Mouse (Mus musculus) CH12.LX (cell line): Measurements from ENCODE around the gene Sh3rf1. TPM values are rescaled to one million over a fixed set of nuclear protein-coding genes. Genes with fewer than 3 reads are reported as not detected.

Source experiments
- DNase-seq: peaks from one replicate; pipeline ENCODE4 v3.0.0-alpha.2; 2013; ENCODE audit errors: extremely low read depth
- H3K27ac ChIP-seq: 2 replicates; pipeline ENCODE4 v1.5.1; 2012; ENCODE audit warnings: low read depth, mild to moderate bottlenecking, control low read depth, moderate library complexity; ENCODE audit not compliant: insufficient read depth
- H3K27me3 ChIP-seq: replicated peaks from 2 replicates; pipeline ENCODE3; 2012; ENCODE audit warnings: inconsistent platforms
- H3K36me3 ChIP-seq, 2 experiments: replicated peaks in 1 of 2; 2 replicates each; pipeline versions ENCODE3 to v1.6.1; 2012; ENCODE audit warnings: inconsistent platforms in 1 of 2, low read length in 1 of 2, mild to moderate bottlenecking in 1 of 2, mixed read lengths in 1 of 2, moderate library complexity in 1 of 2; ENCODE audit not compliant: control insufficient read depth in 1 of 2, insufficient read depth in 1 of 2
- H3K4me1 ChIP-seq, 2 experiments: 2 replicates each; pipeline ENCODE4 v1.6.1; 2012; ENCODE audit warnings: inconsistent platforms in 1 of 2, moderate library complexity in 1 of 2; ENCODE audit not compliant: insufficient read depth in 2 of 2, control insufficient read depth in 1 of 2
- H3K4me2 ChIP-seq: 2 replicates; pipeline ENCODE4 v1.6.1; 2012; ENCODE audit warnings: low read depth, mild to moderate bottlenecking, control low read depth; ENCODE audit not compliant: poor library complexity, insufficient read depth, severe bottlenecking
- H3K4me3 ChIP-seq, 3 experiments: fragments of 150-350 bp in 1 of 3; sonication (generic) in 1 of 3; replicated peaks in 1 of 3; 2 replicates each; pipeline versions ENCODE3 to v1.5.1; 2011 to 2012; ENCODE audit warnings: low read depth in 2 of 3, low read length in 2 of 3, mild to moderate bottlenecking in 2 of 3, moderate library complexity in 2 of 3, control low read depth in 1 of 3, improper control_type of control experiment in 1 of 3, inconsistent platforms in 1 of 3, mixed read lengths in 1 of 3; ENCODE audit not compliant: poor library complexity in 1 of 3
- H3K79me2 ChIP-seq: replicated peaks from 2 replicates; pipeline ENCODE4 v1.6.1; 2012; ENCODE audit warnings: mild to moderate bottlenecking, moderate library complexity; ENCODE audit not compliant: control insufficient read depth, poor library complexity, insufficient read depth, severe bottlenecking; ENCODE audit errors: extremely low read depth
- H3K9ac ChIP-seq: 2 replicates; pipeline ENCODE4 v1.6.1; 2012; ENCODE audit warnings: low read depth, mild to moderate bottlenecking, control low read depth, moderate library complexity; ENCODE audit not compliant: insufficient read depth
- H3K9me3 ChIP-seq: replicated peaks from 2 replicates; pipeline ENCODE3; 2012; ENCODE audit warnings: low read length, inconsistent platforms, mixed read lengths
- BHLHE40 ChIP-seq: IDR thresholded peaks from 2 replicates; pipeline ENCODE4 v1.6.1; 2011; ENCODE audit warnings: mild to moderate bottlenecking, low read depth, low read length, improper control_type of control experiment
- CHD1 ChIP-seq: IDR thresholded peaks from 2 replicates; pipeline ENCODE4 v1.6.1; 2012; ENCODE audit warnings: low read depth, low read length, improper control_type of control experiment, inconsistent platforms
- CHD2 ChIP-seq: IDR thresholded peaks from 2 replicates; pipeline ENCODE4 v1.6.1; 2011; ENCODE audit warnings: low read length, improper control_type of control experiment
- CTCF ChIP-seq, 2 experiments: IDR thresholded peaks in 1 of 2; conservative IDR thresholded peaks in 1 of 2; 2 replicates each; pipeline ENCODE4 v1.5.1; 2011 to 2012; ENCODE audit warnings: low read depth in 2 of 2, low read length in 2 of 2, improper control_type of control experiment in 1 of 2, inconsistent platforms in 1 of 2, mild to moderate bottlenecking in 1 of 2, moderate library complexity in 1 of 2
- E2F4 ChIP-seq: IDR thresholded peaks from 2 replicates; pipeline ENCODE4 v1.6.1; 2011; ENCODE audit warnings: low read depth, low read length, improper control_type of control experiment; ENCODE audit not compliant: insufficient replicate concordance
- ELF1 ChIP-seq: IDR thresholded peaks from 2 replicates; pipeline ENCODE4 v1.6.1; 2014; ENCODE audit warnings: low read depth, mild to moderate bottlenecking, inconsistent platforms, low read length, improper control_type of control experiment
- GABPA ChIP-seq: IDR thresholded peaks from 2 replicates; pipeline ENCODE4 v1.6.1; 2012; ENCODE audit warnings: low read depth, low read length, improper control_type of control experiment, inconsistent platforms; ENCODE audit not compliant: insufficient replicate concordance
- HCFC1 ChIP-seq: IDR thresholded peaks from 2 replicates; pipeline ENCODE4 v1.6.1; 2012; ENCODE audit warnings: low read depth, mild to moderate bottlenecking, inconsistent platforms, low read length, improper control_type of control experiment
- IRF4 ChIP-seq: IDR thresholded peaks from 2 replicates; pipeline ENCODE4 v1.6.1; 2014; ENCODE audit warnings: low read depth, mild to moderate bottlenecking, inconsistent platforms, low read length, improper control_type of control experiment
- JUND ChIP-seq: conservative IDR thresholded peaks from 2 replicates; pipeline ENCODE4 v1.6.1; 2011; ENCODE audit warnings: low read depth, low read length, improper control_type of control experiment
- KAT2A ChIP-seq: IDR thresholded peaks from 2 replicates; pipeline ENCODE4 v1.6.1; 2012; ENCODE audit warnings: low read length, improper control_type of control experiment, inconsistent platforms; ENCODE audit not compliant: insufficient replicate concordance
- MAFK ChIP-seq: IDR thresholded peaks from 2 replicates; pipeline ENCODE4 v1.6.1; 2011; ENCODE audit warnings: low read length, improper control_type of control experiment; ENCODE audit not compliant: insufficient replicate concordance
- MAX ChIP-seq: IDR thresholded peaks from 2 replicates; pipeline ENCODE4 v1.6.1; 2011; ENCODE audit warnings: low read length, improper control_type of control experiment
- MAZ ChIP-seq: IDR thresholded peaks from 2 replicates; pipeline ENCODE4 v1.6.1; 2012; ENCODE audit warnings: low read depth, mild to moderate bottlenecking, inconsistent platforms, low read length, improper control_type of control experiment, moderate library complexity
- MEF2A ChIP-seq: IDR thresholded peaks from 2 replicates; pipeline ENCODE4 v1.6.1; 2014; ENCODE audit warnings: low read depth, mild to moderate bottlenecking, inconsistent platforms, low read length, improper control_type of control experiment, borderline replicate concordance
- MXI1 ChIP-seq: IDR thresholded peaks from 2 replicates; pipeline ENCODE4 v1.6.1; 2011; ENCODE audit warnings: mild to moderate bottlenecking, low read depth, low read length, improper control_type of control experiment
- NRF1 ChIP-seq: IDR thresholded peaks from 2 replicates; pipeline ENCODE4 v1.6.1; 2014; ENCODE audit warnings: low read depth, mild to moderate bottlenecking, inconsistent platforms, low read length, improper control_type of control experiment, moderate library complexity
- SIN3A ChIP-seq: IDR thresholded peaks from 2 replicates; pipeline ENCODE4 v1.6.1; 2012; ENCODE audit warnings: low read length, improper control_type of control experiment, inconsistent platforms
- SMC3 ChIP-seq: IDR thresholded peaks from 2 replicates; pipeline ENCODE4 v1.6.1; 2011; ENCODE audit warnings: low read depth, low read length, improper control_type of control experiment
- TCF12 ChIP-seq: IDR thresholded peaks from 2 replicates; pipeline ENCODE4 v1.6.1; 2014; ENCODE audit warnings: low read depth, mild to moderate bottlenecking, inconsistent platforms, low read length, improper control_type of control experiment
- UBTF ChIP-seq: IDR thresholded peaks from 2 replicates; pipeline ENCODE4 v1.6.1; 2012; ENCODE audit warnings: low read depth, mild to moderate bottlenecking, inconsistent platforms, low read length, improper control_type of control experiment, moderate library complexity
- USF2 ChIP-seq: conservative IDR thresholded peaks from 2 replicates; pipeline ENCODE4 v1.6.1; 2011; ENCODE audit warnings: low read depth, low read length, improper control_type of control experiment
- ZC3H11A ChIP-seq: IDR thresholded peaks from 2 replicates; pipeline ENCODE4 v1.6.1; 2012; ENCODE audit warnings: low read depth, mild to moderate bottlenecking, inconsistent platforms, low read length, improper control_type of control experiment
- ZKSCAN1 ChIP-seq: IDR thresholded peaks from 2 replicates; pipeline ENCODE4 v1.6.1; 2012; ENCODE audit warnings: low read depth, inconsistent platforms, low read length, improper control_type of control experiment, borderline replicate concordance
- ZMIZ1 ChIP-seq: IDR thresholded peaks from 2 replicates; pipeline ENCODE4 v1.6.1; 2012; ENCODE audit warnings: low read depth, mild to moderate bottlenecking, inconsistent platforms, low read length, improper control_type of control experiment
- ZNF384 ChIP-seq: IDR thresholded peaks from 2 replicates; pipeline ENCODE4 v1.6.1; 2012; ENCODE audit warnings: low read depth, low read length, improper control_type of control experiment, inconsistent platforms
- dilution Hi-C: fragments of 300-500 bp; cut with MboI; formaldehyde crosslinking; loops from 2 replicates; pipeline ENCODE4 v1.14.3; 2020; ENCODE audit warnings: low sequenced_read_pairs; ENCODE audit not compliant: extremely low pct_unique_long_range_greater_than_20kb, extremely low pct_ligation_motif_present
- in situ Hi-C: fragments of 300-500 bp; cut with MboI; formaldehyde crosslinking; loops from 3 replicates; pipeline ENCODE4 v1.14.3; 2019; ENCODE audit warnings: low sequenced_read_pairs, low pct_ligation_motif_present, low pct_unique_long_range_greater_than_20kb, mixed read lengths
- polyA plus RNA-seq: library from polyadenylated mRNA; unstranded; fragments of >175 nt; gene quantifications from 2 replicates; pipeline ENCODE4 v1.2.1, GENCODE M21; 2012; ENCODE audit warnings: low read depth; ENCODE audit not compliant: insufficient read length
- total RNA-seq, 2 experiments: library from RNA; depleted of rRNA; stranded (reverse); fragments of 300-350 nt in 1 of 2; fragments of >200 nt in 1 of 2; gene quantifications; 2 replicates each; pipeline ENCODE4 v1.2.3; 2012 to 2014

Gene Sh3rf1
- total and polyA plus RNA-seq, 3 experiments = 6.0 to 16.8 (median 10.6) TPM

DNA sequence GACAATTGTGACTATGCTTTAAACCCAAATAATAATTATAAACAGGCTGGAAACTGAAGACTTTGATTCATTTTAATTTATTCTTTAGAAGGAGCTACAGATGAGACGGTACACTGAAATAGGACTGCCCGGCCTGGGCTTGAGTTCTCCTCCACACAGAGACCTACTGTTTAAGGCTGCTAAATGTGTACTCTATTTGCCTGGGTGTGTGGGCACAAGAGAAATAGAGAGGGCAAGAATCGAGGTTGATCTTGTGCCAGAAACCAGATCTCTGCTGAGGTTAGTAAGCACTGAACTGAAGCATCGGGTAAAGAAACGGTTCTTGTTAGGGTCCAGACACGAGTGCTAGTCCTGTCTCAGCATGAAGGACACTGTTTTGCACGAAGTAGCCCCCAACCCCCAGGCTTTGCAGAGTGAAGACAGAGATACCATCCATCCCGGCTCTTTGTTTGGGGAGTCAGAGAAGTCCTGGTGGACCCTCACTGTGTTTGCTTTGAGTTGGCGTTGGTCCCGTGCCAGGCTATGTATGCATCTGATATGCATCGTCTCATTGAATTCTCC lies 64.4 kb downstream of the Sh3rf1 start:
- Histone ChIP-seq H3K27ac (no peak overlapping the region), H3K4me3 (no peak overlapping the region), H3K4me2 (no peak overlapping the region), H3K36me3 (peaks cover 0 to 21% of the 10 kb centered on the region in 2 experiments), H3K4me1 (peaks cover 23 to 80% of the 10 kb centered on the region in 2 experiments)
- TF ChIP-seq MAFK = no peak
- no peak for TF ChIP-seq MAX
- no peak for TF ChIP-seq E2F4
- no peak for TF ChIP-seq CHD1
- no peak for TF ChIP-seq SIN3A
- no peak for TF ChIP-seq NRF1
- TF ChIP-seq JUND = no peak
- TF ChIP-seq ZMIZ1 = no peak
- no peak for TF ChIP-seq CTCF (conservative IDR thresholded peaks at IDR 0.05 in 1 of 2, IDR thresholded peaks at IDR 0.05 in 1 of 2; ENCODE audit: low read depth in 2 of 2, low read length in 2 of 2)
- no peak for TF ChIP-seq UBTF
- TF ChIP-seq USF2 = no peak
- no peak for TF ChIP-seq BHLHE40
- no peak for TF ChIP-seq ELF1
- TF ChIP-seq MEF2A = no peak
- no peak for TF ChIP-seq ZC3H11A
- no peak for TF ChIP-seq SMC3
- TF ChIP-seq HCFC1 = no peak
- TF ChIP-seq KAT2A = no peak
- TF ChIP-seq CHD2 = no peak
- TF ChIP-seq GABPA = no peak
- TF ChIP-seq, all 38 proteins: peak for 0
- Histone ChIP-seq H3K9ac (no peak overlapping the region), H3K79me2 (no peaks in the 10 kb centered on the region; the same call in none of the 2 replicates), H3K9me3 (no peaks in the 10 kb centered on the region), H3K27me3 (no peaks in the 10 kb centered on the region)
- dilution Hi-C loops = no loop called here
- no peak for DNase-seq
- in situ Hi-C loops = no loop called here

DNA sequence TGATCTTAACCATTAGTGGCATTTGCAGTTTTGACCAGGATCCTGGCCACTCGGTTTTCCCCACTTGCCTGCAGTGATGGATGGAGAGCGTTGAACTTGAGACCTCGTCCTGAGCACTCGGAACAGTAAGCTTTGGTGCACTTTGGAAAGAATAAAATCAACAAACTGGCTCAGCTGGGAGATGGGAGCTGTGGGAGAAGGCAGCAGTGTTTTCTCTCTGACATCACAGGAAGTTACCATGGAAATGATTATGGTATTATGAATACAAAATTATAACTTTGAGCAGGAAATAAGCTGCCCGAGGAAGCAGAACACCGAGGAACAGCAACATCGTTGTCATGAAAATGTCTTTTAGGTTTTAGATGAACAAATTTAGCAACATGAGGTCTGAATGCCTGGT lies 65.0 kb downstream of the Sh3rf1 start:
- Histone ChIP-seq H3K9ac (no peak overlapping the region), H3K27me3 (no peaks in the 10 kb centered on the region), H3K9me3 (no peaks in the 10 kb centered on the region), H3K4me1 (peaks cover 21 to 75% of the 10 kb centered on the region in 2 experiments), H3K4me3 (no peak overlapping the region), H3K79me2 (no peaks in the 10 kb centered on the region; the same call in none of the 2 replicates), H3K27ac (no peak overlapping the region), H3K4me2 (no peak overlapping the region), H3K36me3 (peaks cover 0 to 25% of the 10 kb centered on the region in 2 experiments)
- no peak for DNase-seq
- in situ Hi-C loops = no loop called here
- TF ChIP-seq ZNF384 (no peak), ZC3H11A (no peak), MAZ (no peak), IRF4 (no peak), ZMIZ1 (no peak), E2F4 (no peak), TCF12 (no peak), ELF1 (no peak), ZKSCAN1 (no peak), MXI1 (no peak), USF2 (no peak), CHD1 (no peak), JUND (no peak)
- dilution Hi-C loops = no loop called here
